Mouse (Mus musculus): ENCODE data around the gene Gng8.

The Gng8 gene

GRCm38 (mm10) chr7:16891641-16892351 is at the start of gene Gng8:
TSS of gene Gng8 (plus strand) at chr7:16891786.
- peak; percentile 89 for DNase-seq (ENCODE audit: low spot score)

DNA sequence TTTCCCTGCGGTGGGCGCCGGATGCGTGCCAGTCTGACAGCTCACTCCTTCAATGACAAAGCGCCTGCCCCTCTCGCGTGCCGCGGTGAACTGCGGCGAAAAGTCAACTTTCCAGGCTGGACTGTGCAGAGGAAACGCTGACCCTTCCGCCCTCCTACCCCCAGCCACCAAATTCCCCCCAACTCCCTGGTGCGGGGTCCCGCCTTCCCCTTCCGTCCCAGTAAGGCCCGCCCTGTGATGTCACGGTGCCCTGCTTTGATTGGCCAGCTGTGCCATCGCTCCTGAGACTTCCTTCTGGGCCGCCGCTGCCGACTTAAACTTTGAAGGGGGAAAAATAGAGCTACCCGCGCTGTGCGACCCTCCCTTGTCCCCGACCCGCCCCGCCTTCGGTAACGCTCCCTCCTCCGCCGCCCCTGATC is 48.9 kb upstream of the Gng8 start, which contains the start of gene Prkd2:
TSS of gene Prkd2 (plus strand) at position 258 of the 419 bp plus-strand sequence.
- DNase-seq (ENCODE audit: low spot score) = peak; percentile 42

DNA sequence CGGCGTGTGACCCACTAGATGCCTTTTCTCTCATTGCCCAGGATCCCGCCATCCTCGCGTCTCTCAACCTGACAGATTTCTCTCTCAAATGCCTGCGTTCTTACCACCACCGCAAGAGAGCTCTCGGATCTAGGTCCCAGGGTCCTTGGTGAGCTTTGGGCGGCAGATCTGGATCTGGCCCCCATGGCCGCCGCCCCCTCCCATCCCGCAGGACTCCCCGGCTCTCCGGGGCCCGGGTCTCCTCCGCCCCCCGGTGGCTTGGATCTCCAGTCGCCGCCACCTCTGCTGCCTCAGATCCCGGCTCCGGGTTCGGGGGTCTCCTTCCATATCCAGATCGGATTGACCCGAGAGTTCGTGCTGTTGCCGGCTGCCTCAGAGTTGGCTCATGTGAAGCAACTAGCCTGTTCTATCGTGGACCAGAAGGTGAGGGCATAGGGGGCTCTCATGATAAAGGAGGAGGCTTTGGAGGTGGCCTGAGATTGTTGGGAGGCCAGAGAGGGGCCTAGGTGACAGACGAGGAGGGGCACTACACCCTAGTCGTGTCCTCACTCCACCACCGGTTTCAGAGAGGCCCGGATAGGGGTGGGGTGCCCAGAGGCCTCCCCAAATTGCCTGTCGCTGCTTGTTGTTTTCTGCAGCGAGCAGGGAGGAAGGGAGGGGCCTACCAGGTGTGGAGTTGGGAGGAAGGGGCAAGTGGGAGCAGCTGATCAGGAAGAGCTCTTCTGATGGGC is 48.0 kb upstream of the Gng8 start:
- no peak for DNase-seq (ENCODE audit: low spot score)

DNA sequence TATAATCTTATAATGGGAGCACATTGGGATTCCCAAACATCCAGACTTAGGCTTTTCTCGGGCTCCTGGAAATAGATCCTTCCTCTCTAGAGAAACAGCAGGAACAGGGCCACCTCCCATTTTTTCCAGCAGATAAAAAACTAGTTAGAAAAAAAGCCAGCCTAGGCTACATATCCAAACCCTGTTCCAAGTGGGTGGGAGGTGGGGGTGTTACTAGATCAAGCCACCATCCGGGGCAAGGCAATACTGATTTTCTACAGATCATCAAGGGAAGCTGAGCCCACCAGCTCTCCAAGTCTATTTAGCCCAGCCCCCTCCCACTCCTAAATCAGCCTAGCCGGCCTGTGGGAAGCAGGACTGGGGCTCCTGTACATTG is 46.9 kb upstream of the Gng8 start:
- DNase-seq (ENCODE audit: low spot score) = no peak

- no peak for DNase-seq (ENCODE audit: low spot score)
Observed at GRCm38 (mm10) chr7:16845072-16845819, 46.3 kb upstream of the Gng8 start.

GRCm38 (mm10) chr7:16845820-16846167 is 45.8 kb upstream of the Gng8 start:
- DNase-seq (ENCODE audit: low spot score) = no peak

GRCm38 (mm10) chr7:16846775-16847174 is 44.8 kb upstream of the Gng8 start:
- no peak for DNase-seq (ENCODE audit: low spot score)

- no peak for DNase-seq (ENCODE audit: low spot score)
Observed at GRCm38 (mm10) chr7:16847507-16847906, 44.1 kb upstream of the Gng8 start.

DNA sequence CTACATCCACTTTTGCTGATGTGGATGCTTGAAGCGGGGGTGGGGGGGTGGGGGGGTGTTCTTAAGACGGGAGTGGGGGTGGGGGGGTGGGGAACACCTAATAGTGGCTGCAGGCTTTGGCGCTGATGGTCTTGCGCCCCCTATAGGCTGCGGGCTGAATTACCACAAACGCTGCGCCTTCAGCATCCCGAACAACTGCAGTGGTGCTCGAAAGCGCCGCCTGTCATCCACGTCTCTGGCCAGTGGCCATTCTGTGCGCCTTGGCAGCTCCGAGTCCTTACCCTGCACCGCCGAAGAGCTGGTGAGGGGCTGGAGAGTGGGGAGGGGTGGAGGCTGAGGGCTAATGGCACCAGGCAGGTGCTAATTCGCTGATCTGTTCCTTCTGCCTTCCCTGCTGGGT is 43.0 kb upstream of the Gng8 start:
- DNase-seq (ENCODE audit: low spot score) = no peak

DNA sequence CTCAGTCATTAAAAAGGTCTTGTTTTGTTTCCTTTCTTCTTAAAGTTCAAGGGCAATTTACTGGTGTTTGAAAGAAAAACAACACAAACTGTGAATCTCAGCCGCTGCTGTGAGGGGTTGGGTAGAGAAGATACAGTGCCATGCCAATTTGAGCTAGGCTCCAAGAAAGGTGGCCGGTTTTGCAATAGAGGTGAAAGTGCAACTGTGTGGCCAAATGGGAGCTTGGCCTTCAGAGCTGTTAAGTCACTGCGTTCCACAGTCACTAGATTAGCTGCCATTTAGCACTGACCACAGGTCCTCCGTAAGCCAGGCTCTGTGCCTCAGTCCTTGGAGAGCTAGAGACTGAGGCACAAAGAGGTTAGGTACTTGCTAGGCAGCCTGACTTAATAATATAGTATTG is 40.0 kb upstream of the Gng8 start:
- DNase-seq (ENCODE audit: low spot score) = no peak

DNA sequence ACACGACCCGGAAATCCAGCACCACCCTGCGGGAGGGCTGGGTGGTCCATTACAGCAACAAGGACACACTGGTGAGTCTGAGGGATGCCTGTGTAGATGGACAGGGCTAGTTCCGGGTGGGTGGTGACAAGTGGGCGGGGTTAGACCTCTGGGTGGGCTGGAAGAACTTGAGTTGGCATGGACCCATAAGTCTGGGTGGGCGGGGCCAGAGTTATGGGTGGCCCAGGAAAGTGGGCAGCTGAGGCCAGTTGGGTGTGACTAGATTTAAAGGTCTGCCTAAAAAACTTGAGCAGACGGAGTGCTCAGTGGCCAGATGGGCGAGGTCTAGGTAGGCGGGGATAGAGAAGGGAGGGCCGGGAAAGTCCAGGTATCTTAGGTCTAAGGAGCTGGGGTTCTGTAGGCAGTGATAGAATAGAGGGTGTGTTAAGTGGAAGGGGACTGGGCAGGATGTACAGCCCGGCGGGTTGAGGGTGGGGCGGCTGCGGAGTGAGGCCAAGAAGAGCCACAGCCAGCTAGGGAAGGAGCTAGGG is 38.2 kb upstream of the Gng8 start:
- no peak for DNase-seq (ENCODE audit: low spot score)

- no peak for DNase-seq (ENCODE audit: low spot score)
Observed at GRCm38 (mm10) chr7:16858336-16858735, 33.2 kb upstream of the Gng8 start.

DNA sequence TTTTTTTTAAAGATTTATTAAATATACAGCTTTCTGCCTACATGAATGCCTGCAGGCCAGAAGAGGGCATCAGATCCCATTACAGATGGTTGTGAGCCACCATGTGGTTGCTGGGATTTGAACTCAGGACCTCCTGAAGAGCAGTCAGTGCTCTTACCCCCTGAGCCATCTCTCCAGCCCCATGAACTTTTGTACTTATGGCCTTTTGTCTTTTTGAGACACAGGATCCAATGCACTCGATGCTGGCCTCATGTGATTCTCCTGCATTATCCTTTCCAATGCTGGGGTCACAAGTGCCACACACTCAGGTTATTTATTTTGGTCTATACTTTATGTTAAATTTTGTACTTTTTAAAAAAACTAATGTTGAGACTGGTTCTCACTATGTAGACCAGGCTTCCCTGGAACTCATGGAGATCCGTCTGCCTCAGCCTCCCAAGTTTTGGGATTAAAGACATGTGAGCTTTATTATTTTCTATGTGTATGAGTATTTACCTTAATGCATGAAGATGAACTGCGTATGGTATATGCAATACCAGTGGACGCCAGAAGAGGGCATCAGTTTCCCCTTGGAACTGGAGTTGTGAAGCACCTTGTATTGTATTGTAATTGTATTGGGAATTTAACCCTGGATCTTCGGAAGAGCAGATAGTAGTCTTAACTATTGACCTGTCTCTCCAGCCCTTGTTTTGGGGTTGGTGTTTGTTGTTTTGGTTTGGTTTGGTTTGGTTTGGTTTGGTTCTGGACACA is 31.5 kb upstream of the Gng8 start:
- peak; percentile 66 for DNase-seq (ENCODE audit: low spot score)

GRCm38 (mm10) chr7:16867488-16867887 is 24.1 kb upstream of the Gng8 start:
- DNase-seq (ENCODE audit: low spot score) = no peak

DNA sequence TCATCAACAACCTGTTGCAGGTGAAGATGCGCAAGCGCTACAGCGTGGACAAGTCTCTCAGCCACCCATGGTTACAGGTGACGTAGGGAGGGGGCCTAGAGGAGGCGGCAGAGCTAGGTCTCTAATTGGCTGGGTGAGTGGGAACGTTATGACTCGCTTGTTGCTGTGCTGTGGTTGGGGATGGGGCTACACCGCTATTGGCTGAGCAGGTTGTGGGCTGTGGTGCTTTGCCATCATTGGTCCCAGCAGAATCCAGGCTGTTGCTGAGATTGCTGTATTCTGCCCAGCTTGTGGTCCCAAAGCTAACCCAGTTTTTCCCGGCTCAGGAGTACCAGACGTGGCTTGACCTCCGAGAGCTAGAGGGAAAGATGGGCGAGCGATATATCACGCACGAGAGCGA is 22.1 kb upstream of the Gng8 start:
- no peak for DNase-seq (ENCODE audit: low spot score)

GRCm38 (mm10) chr7:16871600-16871999 is 20.0 kb upstream of the Gng8 start:
- DNase-seq (ENCODE audit: low spot score) = no peak

DNA sequence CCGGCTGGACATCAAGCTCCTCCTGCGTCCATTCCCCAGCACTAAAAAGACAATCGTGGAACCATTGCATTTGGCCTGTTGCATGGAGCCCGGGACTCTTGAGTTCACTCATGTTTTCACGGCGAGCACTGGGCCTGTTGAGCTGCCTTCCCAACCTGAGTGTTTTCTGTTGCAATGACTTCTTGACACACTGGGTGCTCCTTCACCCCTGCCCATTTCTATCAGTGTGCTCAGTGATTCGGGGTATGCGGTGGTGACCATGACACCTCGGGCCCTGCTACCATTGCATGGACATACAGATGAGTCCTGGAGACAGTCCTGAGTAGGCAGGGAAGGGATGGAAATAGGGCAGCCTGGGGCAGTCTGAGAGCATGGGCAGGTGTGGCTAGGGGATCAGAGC is 19.1 kb upstream of the Gng8 start:
- DNase-seq (ENCODE audit: low spot score) = no peak

GRCm38 (mm10) chr7:16873392-16873791 is 18.2 kb upstream of the Gng8 start:
- no peak for DNase-seq (ENCODE audit: low spot score)

DNA sequence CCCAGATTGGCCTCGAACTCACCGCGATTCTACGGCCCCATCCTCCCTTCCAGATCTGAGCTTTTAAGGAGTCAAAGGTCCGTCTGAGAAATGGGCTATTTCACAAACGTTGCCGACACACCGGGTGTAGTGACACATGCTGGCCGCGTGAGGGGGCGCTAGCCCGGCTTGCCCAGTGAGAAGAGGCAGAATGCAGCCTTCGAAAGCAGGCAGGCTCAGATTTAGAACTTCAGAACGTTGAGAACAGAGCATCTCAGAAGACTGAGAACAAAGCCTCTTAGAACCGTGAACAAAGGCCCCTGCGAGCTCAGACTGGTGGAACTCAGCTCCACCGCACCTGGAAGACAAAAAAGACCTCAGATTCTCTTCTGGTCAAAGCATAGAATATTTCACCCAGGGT is 17.4 kb upstream of the Gng8 start:
- peak; percentile 81 for DNase-seq (ENCODE audit: low spot score)

DNA sequence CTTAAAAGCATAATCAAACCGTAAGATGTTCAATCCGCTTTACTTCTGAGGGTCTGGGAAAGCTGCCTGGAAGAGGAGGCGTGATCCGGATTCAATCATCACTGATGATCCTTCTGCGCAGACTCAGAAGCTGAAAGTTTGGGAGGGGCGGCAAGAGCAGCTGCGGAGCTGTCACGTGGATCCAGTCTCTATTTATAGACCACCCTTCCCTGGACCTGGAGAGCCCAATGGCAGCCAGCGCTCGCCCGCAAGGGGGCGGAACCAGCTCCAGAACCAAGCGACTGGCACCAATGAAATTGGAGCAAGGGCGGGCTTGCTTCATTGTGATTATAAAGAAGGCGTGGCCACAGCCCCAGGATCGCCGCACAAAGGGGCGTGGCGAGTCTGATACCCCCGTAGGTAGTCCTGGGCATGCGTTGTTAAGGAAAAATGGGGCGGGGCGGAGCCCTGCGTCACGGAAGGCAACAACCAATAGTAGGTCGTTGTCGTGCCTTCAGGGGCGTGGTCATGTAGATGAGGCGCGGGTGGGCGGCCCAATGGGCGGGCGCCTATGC is 16.8 kb upstream of the Gng8 start:
- DNase-seq (ENCODE audit: low spot score) = peak; percentile 99

DNA sequence AGATGAGACGGTGACA is 16.5 kb upstream of the Gng8 start, which contains the start of gene Dact3:
TSS of gene Dact3 (plus strand) at position 8 of the 16 bp plus-strand sequence.
- DNase-seq (ENCODE audit: low spot score) = no peak

DNA sequence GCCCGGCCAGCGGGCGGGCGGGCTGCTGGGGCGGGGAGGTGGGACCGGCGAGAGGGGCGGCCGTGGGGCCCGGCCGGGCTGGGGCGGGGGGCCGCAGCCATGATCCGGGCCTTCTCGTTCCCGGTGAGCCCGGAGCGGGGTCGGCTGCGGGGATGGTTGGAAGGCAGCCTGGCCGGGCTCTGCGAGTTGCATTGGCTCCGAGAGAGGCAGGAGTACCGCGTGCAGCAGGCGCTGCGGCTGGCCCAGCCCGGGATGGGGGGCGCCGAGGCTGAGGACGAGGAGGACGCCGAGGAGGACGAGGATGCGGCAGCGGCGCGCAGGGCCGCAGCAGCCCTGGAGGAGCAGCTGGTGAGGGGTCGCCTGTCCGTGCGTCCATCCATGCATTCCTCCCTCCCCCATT is 16.3 kb upstream of the Gng8 start:
- no peak for DNase-seq (ENCODE audit: low spot score)
